Mouse (Mus musculus) liver, postnatal 0 days (tissue): ENCODE results near the gene Gm5105.

Experiments used
- CTCF ChIP-seq: sonication (generic); IDR thresholded peaks from 2 replicates; pipeline ENCODE4 v1.5.1; 2016; ENCODE audit warnings: antibody characterized with exemption, low read depth
- EP300 ChIP-seq: IDR thresholded peaks from 2 replicates; pipeline ENCODE4 v1.6.1; 2016; ENCODE audit warnings: antibody characterized with exemption, low read depth, mild to moderate bottlenecking

DNA sequence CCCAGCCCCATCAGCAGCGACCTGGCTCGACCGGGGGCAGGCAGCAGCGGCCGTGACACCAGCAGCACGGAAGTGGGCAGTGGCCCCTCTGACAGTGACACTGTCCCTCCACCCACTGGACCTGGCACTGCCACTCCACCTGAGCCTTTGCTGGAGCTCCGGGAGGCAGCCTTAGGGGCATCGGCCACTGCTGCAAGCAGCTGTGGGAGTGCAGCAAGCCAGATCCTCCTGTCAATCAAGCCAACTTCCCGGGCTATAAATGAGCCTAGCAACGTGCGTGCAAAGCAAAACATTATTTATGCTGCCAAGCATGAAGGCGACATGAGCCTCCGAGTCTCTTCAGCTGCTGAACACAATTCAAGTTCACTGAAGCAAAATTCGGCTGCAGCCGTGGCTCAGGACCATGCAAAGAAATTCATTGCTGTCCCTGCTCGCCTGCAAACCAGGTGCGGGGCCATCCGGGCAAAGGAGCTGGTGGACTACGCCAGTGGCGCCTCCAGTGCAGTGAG lies 786 bp downstream of the Gm5105 start:
- no peak for TF ChIP-seq CTCF
- no peak for TF ChIP-seq EP300
